Mouse (Mus musculus): Measurements from ENCODE around the gene Chrna3. TPM values are rescaled to one million over a fixed set of nuclear protein-coding genes. Genes with fewer than 3 reads are reported as not detected.

Gene Chrna3
- total RNA-seq, 2 experiments from 2014 or later, result 0.61 to 0.95 TPM

DNA sequence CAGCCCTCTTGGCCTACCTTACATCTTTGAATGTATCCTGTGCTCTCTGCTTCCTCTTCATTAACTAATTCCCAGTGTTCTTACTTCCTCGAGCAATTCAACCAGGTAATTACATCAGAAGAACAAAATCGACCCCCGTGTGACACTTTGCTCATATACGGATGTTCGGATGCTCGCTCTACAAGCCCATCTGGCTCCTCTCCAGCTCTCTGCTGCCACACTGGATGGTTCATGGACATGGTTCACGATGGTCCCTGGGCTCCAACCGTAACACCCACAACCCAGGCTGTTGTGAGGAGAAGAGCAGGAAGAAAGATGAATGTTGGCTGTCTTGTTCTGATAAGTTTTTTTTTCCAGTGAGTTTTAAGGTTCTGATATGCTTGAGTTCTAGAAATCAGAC lies 12.6 kb upstream of the Chrna3 start:
- TF ChIP-seq CTCF (IDR thresholded peaks at IDR 0.05), result no peak
- no peak overlapping the region for H3K4me3 ChIP-seq

GRCm38 (mm10) chr9:55031435-55032167 lies 5.2 kb upstream of the Chrna3 start:
- Histone ChIP-seq H3K27ac (no peak overlapping the region), H3K4me3 (no peak overlapping the region)
- no peak for TF ChIP-seq CTCF (IDR thresholded peaks at IDR 0.05)
- intact Hi-C loops (cut with DNase I), result no loop called here
- no peak for DNase-seq (ENCODE audit: extremely low spot score in 1 of 2, low spot score in 2 of 2)

More for the DNA sequence above, 12.6 kb upstream of the Chrna3 start:
- no peak for DNase-seq (ENCODE audit: extremely low spot score in 1 of 2, low spot score in 2 of 2)
- intact Hi-C loops (cut with DNase I), result no loop called here
- H3K27ac ChIP-seq, result no peak overlapping the region

GRCm38 (mm10) chr9:55025534-55026274 lies 658 bp downstream of the Chrna3 start:
- H3K27ac ChIP-seq, result no peak overlapping the region
- intact Hi-C loops (cut with DNase I), result loop anchor here (2.0 to 10.0 kb wide), 2 partner anchors 285 to 369 kb away; no protein-coding TSS in a partner anchor
- peak overlapping the region; percentile 30; the same call in 1 of the 2 replicates for H3K4me3 ChIP-seq
- TF ChIP-seq CTCF (IDR thresholded peaks at IDR 0.05), result no peak
- DNase-seq (ENCODE audit: extremely low spot score in 1 of 2, low spot score in 2 of 2), result no peak

GRCm38 (mm10) chr9:55023902-55024583 lies 2.3 kb downstream of the Chrna3 start:
- no peak overlapping the region for H3K4me3 ChIP-seq
- TF ChIP-seq CTCF (IDR thresholded peaks at IDR 0.05), result peak; percentile 87
- peak; percentile 67 to 78 for DNase-seq (ENCODE audit: extremely low spot score in 1 of 2, low spot score in 2 of 2)
- H3K27ac ChIP-seq, result no peak overlapping the region
- intact Hi-C loops (cut with DNase I), result loop anchor here (1.0 to 10.0 kb wide), 3 partner anchors 86 to 371 kb away; no protein-coding TSS in a partner anchor

DNA sequence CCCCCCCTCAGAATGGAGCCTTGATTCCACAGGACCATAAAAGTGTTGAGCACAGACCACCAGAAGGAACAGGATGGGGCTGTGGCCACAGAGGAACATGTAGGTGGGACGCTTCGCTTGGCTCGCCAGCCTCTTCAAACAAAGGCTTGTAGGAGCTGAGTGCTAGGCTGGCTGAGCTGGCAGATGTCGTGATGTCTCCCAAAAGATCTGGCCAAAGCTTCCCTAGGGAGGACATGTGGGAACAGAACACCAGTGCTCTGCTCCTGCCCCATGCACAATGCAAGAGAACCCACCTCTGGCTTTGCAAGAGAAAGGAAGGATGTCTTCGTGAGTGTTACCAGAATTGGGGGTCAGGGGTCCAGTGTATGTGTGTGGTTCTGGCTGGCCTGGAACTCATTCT lies 3.0 kb downstream of the Chrna3 start:
- no peak overlapping the region for H3K4me3 ChIP-seq
- no peak for TF ChIP-seq CTCF (IDR thresholded peaks at IDR 0.05)
- intact Hi-C loops (cut with DNase I), result loop anchor here (10.0 kb wide), 1 partner anchor 371 kb away; no protein-coding TSS in a partner anchor
- DNase-seq (ENCODE audit: extremely low spot score in 1 of 2, low spot score in 2 of 2), result no peak
- no peak overlapping the region for H3K27ac ChIP-seq

DNA sequence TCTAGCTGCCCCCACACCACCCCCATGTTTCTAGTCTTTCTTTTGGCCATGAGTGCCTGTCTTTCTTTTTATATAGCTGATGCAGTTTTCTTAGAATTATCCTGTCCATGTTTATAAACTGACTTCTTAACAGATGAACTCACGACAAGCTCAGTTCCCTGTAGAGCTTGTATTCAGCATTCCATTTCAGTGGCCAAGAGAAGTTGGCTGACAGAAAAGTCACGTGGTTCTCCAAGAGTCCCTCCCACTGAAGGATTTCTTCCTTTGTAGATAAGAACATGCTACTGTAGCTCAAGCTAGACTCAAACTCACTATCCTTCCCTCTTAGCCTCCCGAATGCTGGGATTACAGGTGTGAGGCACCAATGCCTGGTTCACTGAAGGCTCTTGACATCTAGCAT lies 9.4 kb downstream of the Chrna3 start:
- TF ChIP-seq CTCF (IDR thresholded peaks at IDR 0.05), result no peak
- DNase-seq (ENCODE audit: extremely low spot score in 1 of 2, low spot score in 2 of 2), result no peak
- intact Hi-C loops (cut with DNase I), result no loop called here
- no peak overlapping the region for H3K27ac ChIP-seq
- H3K4me3 ChIP-seq, result no peak overlapping the region

DNA sequence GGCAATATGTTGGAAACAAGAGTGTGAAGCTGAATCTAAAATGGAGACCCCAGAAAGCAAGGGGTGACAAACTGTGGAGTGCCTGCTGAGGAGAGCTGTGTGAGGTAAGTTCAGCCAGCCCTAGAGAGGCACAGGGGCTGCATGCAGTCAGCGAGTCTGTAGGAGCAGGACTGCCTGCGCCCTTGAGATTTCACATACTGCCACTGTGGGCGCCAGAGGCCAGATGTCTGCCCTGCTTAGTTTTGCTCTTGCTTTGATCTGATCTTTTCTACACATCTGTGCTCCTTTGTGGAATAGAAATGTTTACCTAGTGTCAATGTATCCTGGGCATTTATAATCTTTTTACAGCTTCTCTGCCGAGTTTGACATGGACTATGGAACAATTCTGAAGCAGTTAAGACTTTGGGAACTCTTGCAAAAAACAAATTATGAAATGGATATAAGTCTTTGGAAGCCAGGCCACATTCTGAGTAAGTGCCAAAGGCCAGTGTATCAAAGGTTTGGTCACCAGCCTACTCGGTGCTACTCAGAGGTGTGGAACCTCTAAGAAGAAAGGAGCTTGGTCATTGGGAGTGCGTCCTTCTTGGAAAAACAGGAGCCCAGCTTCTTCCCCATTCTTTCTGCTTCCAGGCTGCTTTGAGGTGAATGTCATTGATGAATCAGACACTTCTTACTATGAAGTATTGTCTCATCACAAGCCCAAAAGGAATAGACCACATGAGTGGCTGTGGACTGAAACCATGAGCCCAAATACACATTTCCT lies 15.6 kb downstream of the Chrna3 start:
- Histone ChIP-seq H3K4me3 (no peak overlapping the region), H3K27ac (no peak overlapping the region)
- intact Hi-C loops (cut with DNase I), result no loop called here
- no peak for TF ChIP-seq CTCF (IDR thresholded peaks at IDR 0.05)
- no peak for DNase-seq (ENCODE audit: extremely low spot score in 1 of 2, low spot score in 2 of 2)

- no peak for TF ChIP-seq CTCF (IDR thresholded peaks at IDR 0.05)
- H3K4me3 ChIP-seq, result no peak overlapping the region
- intact Hi-C loops (cut with DNase I), result no loop called here
These were observed 16.7 kb downstream of the Chrna3 start for GRCm38 (mm10) chr9:55009692-55010091.

DNA sequence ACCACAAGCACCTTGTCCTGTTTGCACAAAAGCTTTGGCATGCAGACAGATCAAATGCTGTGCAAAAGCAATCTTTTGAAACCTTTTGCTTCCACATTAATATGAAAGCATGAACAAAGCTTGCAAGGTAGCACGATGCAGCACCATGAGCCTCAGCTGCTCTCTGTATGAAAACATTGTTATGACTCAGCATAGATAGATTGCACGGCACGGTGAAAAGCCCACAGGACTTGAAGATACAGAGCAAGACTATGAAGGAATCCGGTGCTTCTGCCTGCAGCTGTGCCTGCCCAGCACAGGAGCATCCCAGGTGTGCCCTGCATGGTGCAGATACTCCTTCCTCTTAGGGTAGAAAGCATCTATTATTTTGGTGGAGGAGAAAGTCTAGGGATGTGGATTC lies 22.8 kb downstream of the Chrna3 start:
- DNase-seq (ENCODE audit: extremely low spot score in 1 of 2, low spot score in 2 of 2), result peak in 1 of 2 experiments; percentile 12
- TF ChIP-seq CTCF (IDR thresholded peaks at IDR 0.05), result no peak
- Histone ChIP-seq H3K4me3 (no peak overlapping the region), H3K27ac (no peak overlapping the region)
- intact Hi-C loops (cut with DNase I), result no loop called here

More at GRCm38 (mm10) chr9:55009692-55010091, 16.7 kb downstream of the Chrna3 start:
- DNase-seq (ENCODE audit: extremely low spot score in 1 of 2, low spot score in 2 of 2), result no peak
- H3K27ac ChIP-seq, result no peak overlapping the region

DNA sequence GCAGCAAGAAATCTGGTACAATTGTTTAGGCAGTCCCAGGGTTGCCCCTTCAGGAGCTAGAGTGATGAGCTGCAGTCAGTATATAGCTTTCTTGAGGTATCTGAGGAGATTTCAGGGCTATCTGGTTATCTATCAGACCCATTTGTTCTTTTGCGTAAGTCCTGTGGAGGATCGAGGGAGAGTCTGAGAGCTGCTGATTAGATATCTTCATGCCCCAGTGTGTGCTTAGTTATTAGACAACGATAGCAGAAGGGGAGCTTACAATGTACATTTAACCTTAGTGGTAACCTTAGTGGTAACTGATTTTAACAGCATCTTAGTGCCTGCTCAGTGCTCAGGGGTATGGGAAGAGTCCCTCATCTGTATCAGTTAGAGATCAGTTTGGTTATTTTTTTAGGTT lies 30.7 kb downstream of the Chrna3 start:
- intact Hi-C loops (cut with DNase I), result no loop called here
- TF ChIP-seq CTCF (IDR thresholded peaks at IDR 0.05), result no peak
- DNase-seq (ENCODE audit: extremely low spot score in 1 of 2, low spot score in 2 of 2), result no peak
- Histone ChIP-seq H3K4me3 (no peak overlapping the region), H3K27ac (no peak overlapping the region)

GRCm38 (mm10) chr9:54994381-54994780 lies 32.0 kb downstream of the Chrna3 start:
- intact Hi-C loops (cut with DNase I), result no loop called here
- Histone ChIP-seq H3K4me3 (no peak overlapping the region), H3K27ac (no peak overlapping the region)
- no peak for TF ChIP-seq CTCF (IDR thresholded peaks at IDR 0.05)
- no peak for DNase-seq (ENCODE audit: extremely low spot score in 1 of 2, low spot score in 2 of 2)
